Mouse (Mus musculus): ENCODE data around the gene Olfr1413. TPM values are rescaled to one million over a fixed set of nuclear protein-coding genes. Genes with fewer than 3 reads are reported as not detected.

The Olfr1413 gene
- polyA plus RNA-seq (2012; ENCODE audit: low replicate concordance) = not detected in 2 replicates

GRCm38 (mm10) chr1:92571022-92571421 lies at the start of gene Olfr1413:
Gene Olfr1413, plus strand, starts transcription at chr1:92571322.

GRCm38 (mm10) chr1:92585479-92585878 lies 14.4 kb downstream of the Olfr1413 start, which contains the start of gene Olfr1412:
Gene Olfr1412, plus strand, starts transcription at chr1:92585779.

GRCm38 (mm10) chr1:92594111-92594510 lies 23.0 kb downstream of the Olfr1413 start, which contains the start of gene Olfr1411:
Gene Olfr1411, plus strand, starts transcription at chr1:92594411.

GRCm38 (mm10) chr1:92605482-92605881 lies 34.4 kb downstream of the Olfr1413 start, which contains the start of gene Olfr1410:
Gene Olfr1410, plus strand, starts transcription at chr1:92605782.

GRCm38 (mm10) chr1:92617488-92617887 lies 46.4 kb downstream of the Olfr1413 start, which contains the start of gene Olfr12:
Gene Olfr12, plus strand, starts transcription at chr1:92617788.

Other genes with a start within 250 kb of the Olfr1413 start
- gene Ndufa10, start 97.5 kb upstream of the Olfr1413 start, polyA plus RNA-seq (2012; ENCODE audit: low replicate concordance) = 7.7 and 29.4 TPM in 2 replicates
- gene Olfr1416, start 86.2 kb upstream of the Olfr1413 start, polyA plus RNA-seq (2012; ENCODE audit: low replicate concordance) = not detected in 2 replicates
- not detected in 2 replicates for gene Olfr1415, start 75.2 kb upstream of the Olfr1413 start, polyA plus RNA-seq (2012; ENCODE audit: low replicate concordance)
- gene Olfr1414, start 52.7 kb upstream of the Olfr1413 start, polyA plus RNA-seq (2012; ENCODE audit: low replicate concordance) = 0.06 TPM in 1 of 2 replicates, not detected in the other
- not detected in 2 replicates for gene Olfr1412, start 14.5 kb downstream of the Olfr1413 start, polyA plus RNA-seq (2012; ENCODE audit: low replicate concordance)
- 0.32 TPM in 1 of 2 replicates, not detected in the other for gene Olfr1411, start 23.1 kb downstream of the Olfr1413 start, polyA plus RNA-seq (2012; ENCODE audit: low replicate concordance)
- not detected in 2 replicates for gene Olfr1410, start 34.5 kb downstream of the Olfr1413 start, polyA plus RNA-seq (2012; ENCODE audit: low replicate concordance)
- gene Olfr12, start 46.5 kb downstream of the Olfr1413 start, polyA plus RNA-seq (2012; ENCODE audit: low replicate concordance) = not detected in 2 replicates
- gene Cops9, start 70.7 kb downstream of the Olfr1413 start, polyA plus RNA-seq (2012; ENCODE audit: low replicate concordance) = 20.3 and 30.2 TPM in 2 replicates
- not detected in 2 replicates for gene Otos, start 77.5 kb downstream of the Olfr1413 start, polyA plus RNA-seq (2012; ENCODE audit: low replicate concordance)